Mouse (Mus musculus) intestine, postnatal 0 days (tissue): ENCODE data around the gene Trmo. TPM values are rescaled to one million over a fixed set of nuclear protein-coding genes. Genes with fewer than 3 reads are reported as not detected.
A peak's percentile ranks its signal among the peaks of the same experiment; 100 is the strongest.

Experiments used
- ATAC-seq: fragments of 200-750 bp; cut with Nextera tagmentation; 2 replicates; pipeline ENCODE4 v1.8.0; 2017; ENCODE audit warnings: mild to moderate bottlenecking, moderate TSS enrichment, moderate library complexity
- H3K27ac ChIP-seq: fragments of 300-500 bp; sonication (generic); 2 replicates; pipeline ENCODE4 v1.5.1; 2014; ENCODE audit warnings: mild to moderate bottlenecking, low read depth, low read length, moderate library complexity
- H3K27me3 ChIP-seq: fragments of 300-500 bp; sonication (generic); replicated peaks from 2 replicates; pipeline ENCODE4 v1.6.1; 2014; ENCODE audit warnings: low read length, mixed read lengths; ENCODE audit not compliant: control insufficient read depth, insufficient read depth
- H3K36me3 ChIP-seq: fragments of 300-500 bp; sonication (generic); 2 replicates; pipeline ENCODE4 v1.6.1; 2014; ENCODE audit warnings: mild to moderate bottlenecking, moderate library complexity; ENCODE audit not compliant: control insufficient read depth, insufficient read depth
- H3K4me1 ChIP-seq: fragments of 300-500 bp; sonication (generic); replicated peaks from 2 replicates; pipeline ENCODE4 v1.6.1; 2014; ENCODE audit warnings: antibody characterized with exemption, low read length, mixed read lengths; ENCODE audit not compliant: control insufficient read depth, insufficient read depth
- H3K4me2 ChIP-seq: fragments of 300-500 bp; sonication (generic); replicated peaks from 2 replicates; pipeline ENCODE4 v1.6.1; 2014; ENCODE audit warnings: low read depth, mild to moderate bottlenecking, moderate library complexity
- H3K4me3 ChIP-seq: fragments of 300-500 bp; sonication (generic); 2 replicates; pipeline ENCODE4 v1.5.1; 2014; ENCODE audit warnings: low read depth, low read length
- H3K9ac ChIP-seq: fragments of 300-500 bp; sonication (generic); 2 replicates; pipeline ENCODE4 v1.6.1; 2014; ENCODE audit warnings: mild to moderate bottlenecking, low read depth, low read length
- H3K9me3 ChIP-seq: fragments of 300-500 bp; sonication (generic); 2 replicates; pipeline ENCODE4 v1.6.1; 2016; ENCODE audit warnings: mixed run types; ENCODE audit not compliant: control insufficient read depth
- CTCF ChIP-seq: sonication (generic); IDR thresholded peaks from 2 replicates; pipeline ENCODE4 v1.5.1; 2016; ENCODE audit warnings: low read depth, mild to moderate bottlenecking, control low read depth, antibody characterized with exemption, moderate library complexity
- WGBS: fragments of 180-500 bp; shearing (Covaris S2); extraction: QIAGEN DNeasy Blood & Tissue Kit; methylation state at CpG from one replicate; pipeline ENCODE4 v1.1.7; 2014; 5-methylcytosine and 5-hydroxymethylcytosine counted together
- polyA plus RNA-seq: library from polyadenylated mRNA; unstranded; fragments of >200 nt; fragmentation: Nextera tagmentation; extraction: Ambion mirVana; gene quantifications from 2 replicates; pipeline ENCODE4 v1.2.1, GENCODE M21; 2015

Gene Trmo
- polyA plus RNA-seq, 1 experiment from 2014 or later, result 7.0 TPM

- Histone ChIP-seq H3K9me3 (no peaks in the 10 kb centered on the region), H3K36me3 (no peaks in the 10 kb centered on the region), H3K9ac (0 out of 2 replicates have a peak overlapping the region, but pooled peaks have one; percentile 11), H3K27me3 (peaks cover 99% of the 10 kb centered on the region), H3K4me2 (peak overlapping the region; percentile 62), H3K27ac (no peak overlapping the region), H3K4me3 (peak overlapping the region; percentile 45), H3K4me1 (no peaks in the 10 kb centered on the region)
- WGBS, result under 1% methylated on average over 51 of the region's 51 CpGs
- ATAC-seq, result no peak
- TF ChIP-seq CTCF, result peak; percentile 26
These were observed 44.9 kb downstream of the Trmo start for GRCm38 (mm10) chr4:46344288-46344687.

DNA sequence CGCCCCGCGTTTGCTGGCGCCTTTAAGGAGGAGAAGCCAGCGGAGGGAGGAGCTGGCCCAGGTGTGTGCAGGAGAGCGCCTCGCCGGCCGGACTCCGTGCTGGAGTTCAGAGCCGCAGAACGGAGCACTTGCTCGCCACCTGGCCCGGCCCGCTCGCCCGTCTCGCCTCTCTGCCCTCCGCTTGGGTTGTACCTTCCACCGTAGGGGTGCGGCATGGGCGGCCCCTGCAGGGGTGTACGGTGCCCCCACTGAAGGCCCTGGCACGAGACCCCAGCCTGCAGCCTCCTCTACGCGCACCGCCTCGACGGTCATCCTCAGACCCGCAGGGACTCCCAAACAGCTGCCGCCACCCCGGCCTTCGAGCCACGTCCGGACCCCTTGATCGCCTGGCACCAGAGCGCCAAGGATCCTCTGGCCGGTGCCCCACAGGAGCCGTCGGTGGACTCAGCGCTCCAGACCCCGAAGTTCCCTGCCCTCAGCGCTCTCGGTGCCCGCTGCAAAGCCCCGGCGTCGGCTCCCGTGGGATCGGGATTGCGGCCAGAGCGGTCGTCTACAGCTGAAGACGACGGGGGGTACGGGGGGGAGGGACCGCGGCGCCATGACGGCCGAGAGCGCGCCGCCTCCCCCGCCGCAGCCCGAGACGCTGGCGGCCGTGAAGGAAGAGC, 45.5 kb downstream of the Trmo start, which contains the start of gene Foxe1:
Gene Foxe1 (plus strand): TSS at position 14 of the 665 bp plus-strand sequence.
- peak within 1 kb of the TSS; percentile 45 for H3K4me3 ChIP-seq
- peak within 1 kb of the TSS; percentile 62 for H3K4me2 ChIP-seq
- no peak for TF ChIP-seq CTCF
- H3K27ac ChIP-seq, result no peak within 1 kb of the TSS
- H3K9me3 ChIP-seq, result no peaks in the 10 kb centered on the region
- H3K9ac ChIP-seq, result no peak within 1 kb of the TSS
- 2% methylated on average over 63 of the region's 70 CpGs for WGBS
- no peaks in the 10 kb centered on the region for H3K36me3 ChIP-seq
- H3K4me1 ChIP-seq, result no peaks in the 10 kb centered on the region
- ATAC-seq, result peak; percentile 47; the same call in 1 of the 2 replicates
- H3K27me3 ChIP-seq, result peaks cover 98% of the 10 kb centered on the region

DNA sequence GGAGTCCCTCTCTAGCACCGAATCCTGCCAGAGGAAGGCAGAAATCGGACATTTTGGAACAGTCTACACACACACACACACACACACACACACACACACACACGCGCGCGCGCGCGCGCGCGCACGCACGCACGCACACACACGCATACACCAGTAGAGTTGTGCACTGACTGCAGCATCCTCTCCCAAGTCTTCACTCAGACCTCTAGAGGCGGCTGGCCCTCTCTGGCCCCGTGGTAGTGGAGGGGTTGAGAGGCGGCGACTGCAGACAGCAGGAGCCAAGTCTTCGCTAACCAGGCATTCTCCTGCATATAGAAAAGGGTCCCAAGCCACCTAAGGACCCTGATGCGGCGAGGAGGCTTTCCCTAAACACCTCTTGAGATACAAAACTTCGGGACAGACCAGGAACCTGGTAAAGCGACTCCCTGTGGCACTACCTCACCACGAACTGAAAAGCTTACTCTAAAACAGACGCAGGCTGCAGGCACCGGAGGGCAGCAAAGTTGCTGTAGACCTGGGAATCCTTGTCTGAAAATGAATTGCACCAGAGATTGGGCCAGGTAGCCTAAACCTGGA, 46.4 kb downstream of the Trmo start:
- Histone ChIP-seq H3K9ac (no peak overlapping the region), H3K4me3 (no peak overlapping the region)
- WGBS, result under 1% methylated on average over 28 of the region's 28 CpGs

DNA sequence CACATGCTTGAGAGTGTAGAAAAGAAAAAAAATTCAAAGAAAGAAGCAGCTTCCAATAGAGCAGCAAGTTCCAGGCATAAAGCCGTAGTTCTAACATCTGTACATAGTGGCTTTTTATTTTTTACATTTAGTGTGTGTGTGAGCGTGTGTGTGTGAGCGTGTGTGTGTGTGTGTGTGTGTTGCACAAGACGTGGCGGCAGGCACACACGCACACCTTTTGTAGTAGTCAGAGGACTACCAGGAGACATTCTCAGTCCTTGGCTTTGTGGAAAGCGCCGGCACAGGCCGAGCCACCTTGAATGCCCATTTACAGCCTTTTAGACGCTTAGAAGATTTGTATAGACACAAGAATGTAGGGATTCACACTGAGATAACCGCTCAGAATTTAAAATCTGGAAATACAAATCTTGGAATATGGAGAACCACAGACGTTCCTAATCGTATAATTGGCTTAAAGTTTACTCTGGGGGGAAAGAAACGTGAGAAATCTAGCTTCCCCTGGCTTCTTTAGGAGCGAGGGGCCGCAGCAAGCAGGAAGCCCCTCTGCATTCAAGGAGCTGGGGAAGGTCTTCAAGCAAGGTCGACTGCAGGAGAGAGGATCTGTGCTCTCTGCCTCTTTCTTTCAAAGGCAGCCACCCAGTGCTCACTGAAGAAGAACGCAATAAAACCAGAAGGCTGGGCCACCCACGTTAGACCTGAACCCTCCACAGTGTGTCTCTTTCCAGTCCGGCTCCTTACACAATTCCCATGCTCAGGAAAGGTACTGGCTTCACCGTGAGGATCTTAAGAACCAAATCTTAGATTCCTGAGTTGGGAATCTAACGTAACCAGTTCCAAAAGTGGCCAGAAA, 47.2 kb downstream of the Trmo start:
- ATAC-seq, result no peak
- WGBS, result 14% methylated on average over 22 of the region's 22 CpGs
- TF ChIP-seq CTCF, result no peak

More for the DNA sequence above, 46.4 kb downstream of the Trmo start:
- Histone ChIP-seq H3K4me2 (no peak overlapping the region), H3K27ac (no peak overlapping the region), H3K27me3 (peaks cover 96% of the 10 kb centered on the region), H3K9me3 (no peaks in the 10 kb centered on the region), H3K36me3 (no peaks in the 10 kb centered on the region), H3K4me1 (no peaks in the 10 kb centered on the region)
- no peak for TF ChIP-seq CTCF
- ATAC-seq, result no peak

GRCm38 (mm10) chr4:46339584-46339983, 49.7 kb downstream of the Trmo start:
- no peak overlapping the region for H3K4me2 ChIP-seq
- no peaks in the 10 kb centered on the region for H3K4me1 ChIP-seq
- no peaks in the 10 kb centered on the region for H3K36me3 ChIP-seq
- no peak for ATAC-seq
- peaks cover 78% of the 10 kb centered on the region for H3K27me3 ChIP-seq
- no peak for TF ChIP-seq CTCF
- H3K4me3 ChIP-seq, result no peak overlapping the region
- WGBS, result 2% methylated on average over 26 of the region's 26 CpGs
- H3K9ac ChIP-seq, result no peak overlapping the region
- no peak overlapping the region for H3K27ac ChIP-seq
- no peaks in the 10 kb centered on the region for H3K9me3 ChIP-seq

More for the DNA sequence above, 47.2 kb downstream of the Trmo start:
- Histone ChIP-seq H3K9me3 (no peaks in the 10 kb centered on the region), H3K4me2 (no peak overlapping the region), H3K4me3 (no peak overlapping the region), H3K27me3 (peaks cover 93% of the 10 kb centered on the region), H3K4me1 (no peaks in the 10 kb centered on the region), H3K9ac (no peak overlapping the region), H3K27ac (no peak overlapping the region), H3K36me3 (no peaks in the 10 kb centered on the region)

- no peak for TF ChIP-seq CTCF
- no peak overlapping the region for H3K4me2 ChIP-seq
- H3K36me3 ChIP-seq, result no peaks in the 10 kb centered on the region
- H3K27ac ChIP-seq, result no peak overlapping the region
- H3K9ac ChIP-seq, result no peak overlapping the region
- no peak for ATAC-seq
- H3K9me3 ChIP-seq, result no peaks in the 10 kb centered on the region
- no peak overlapping the region for H3K4me3 ChIP-seq
- WGBS, result 28% methylated on average over 10 of the region's 10 CpGs
- no peaks in the 10 kb centered on the region for H3K4me1 ChIP-seq
- H3K27me3 ChIP-seq, result peaks cover 73% of the 10 kb centered on the region
These were observed 50.2 kb downstream of the Trmo start for GRCm38 (mm10) chr4:46339026-46339425.
